Mouse (Mus musculus): ENCODE results near the gene Gm10358.
"Not testable (repeated sequence)": the region's sequence is repeated elsewhere in the genome, so short reads cannot be mapped to it uniquely, and the experiment has no call there.

Gm10358 gene

GRCm38 (mm10) chr8:75406489-75406888 lies at the start of gene Gm10358:
Gene Gm10358 (minus strand): TSS chr8:75406589.
- DNase-seq (ENCODE audit: low read depth, low spot score) = no peak

- DNase-seq (ENCODE audit: low read depth, low spot score) = no peak
These were observed 42.0 kb upstream of the Gm10358 start, which contains the start of gene Iqcm for GRCm38 (mm10) chr8:75448394-75448793. Gene Iqcm (plus strand): TSS chr8:75448694.

GRCm38 (mm10) chr8:75415696-75416095 lies 9.3 kb upstream of the Gm10358 start:
- DNase-seq (ENCODE audit: low read depth, low spot score) = not testable (repeated sequence)

GRCm38 (mm10) chr8:75384770-75385290 lies 21.6 kb downstream of the Gm10358 start:
- no peak for DNase-seq (ENCODE audit: low read depth, low spot score)

GRCm38 (mm10) chr8:75375530-75376123 lies 30.8 kb downstream of the Gm10358 start:
- no peak for DNase-seq (ENCODE audit: low read depth, low spot score)

GRCm38 (mm10) chr8:75372006-75372405 lies 34.4 kb downstream of the Gm10358 start:
- no peak for DNase-seq (ENCODE audit: low read depth, low spot score)

All from telencephalon, adult 2 months (tissue).